Mouse (Mus musculus): ENCODE results near the gene Slc6a19. TPM values are rescaled to one million over a fixed set of nuclear protein-coding genes. Genes with fewer than 3 reads are reported as not detected.

The Slc6a19 gene
- total and polyA plus RNA-seq, 3 experiments = not detected

DNA sequence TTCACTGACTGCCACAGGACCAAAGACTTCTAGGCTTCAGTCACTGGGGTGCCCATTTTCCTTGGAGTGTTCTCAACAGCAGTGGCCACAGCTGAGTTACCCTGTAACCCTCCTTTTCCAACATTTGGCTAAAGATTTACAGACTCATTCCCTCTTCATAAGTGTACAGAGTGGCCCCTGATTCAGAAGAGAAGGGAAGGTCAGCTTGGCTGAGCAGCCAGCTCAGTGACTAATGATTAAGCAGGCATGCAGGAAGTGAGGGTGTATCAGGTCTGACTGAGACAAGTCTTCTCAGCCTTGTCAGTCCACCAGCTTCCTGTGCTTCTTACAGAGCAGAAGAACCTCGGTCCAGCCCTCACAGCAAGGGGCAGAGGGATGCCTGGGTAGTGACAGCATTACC, 24.3 kb downstream of the Slc6a19 start:
- H3K4me3 ChIP-seq (ENCODE audit: control insufficient read depth in 1 of 2, insufficient read depth in 1 of 2, low read depth in 2 of 2, low read length in 2 of 2) = no peak overlapping the region
- no peak overlapping the region for H3K9ac ChIP-seq (ENCODE audit: control insufficient read depth, low read depth, low read length, poor library complexity, severe bottlenecking)
- H3K36me3 ChIP-seq (ENCODE audit: control insufficient read depth in 1 of 2, insufficient read depth in 2 of 2, low read length in 2 of 2) = no peaks in the 10 kb centered on the region
- TF ChIP-seq CHD2 (IDR thresholded peaks at IDR 0.05; ENCODE audit: low read length) = no peak
- no peak for DNase-seq (ENCODE audit: low read depth, low spot score)
- no peaks in the 10 kb centered on the region for H3K4me1 ChIP-seq (ENCODE audit: control insufficient read depth in 1 of 2, insufficient read depth in 2 of 2, low read length in 2 of 2)
- no peaks in the 10 kb centered on the region for H3K79me2 ChIP-seq (ENCODE audit: control insufficient read depth, insufficient read depth, low read length, poor library complexity)
- no peak overlapping the region for H3K27ac ChIP-seq (ENCODE audit: control insufficient read depth, low read depth, low read length)
- peaks cover 5 to 9% of the 10 kb centered on the region in 2 experiments; a peak in 3 of 4 replicates for H3K27me3 ChIP-seq (ENCODE audit: control insufficient read depth in 1 of 2, insufficient read depth in 2 of 2, low read length in 2 of 2)
- H3K9me3 ChIP-seq (replicated peaks; ENCODE audit: insufficient read depth, low read length) = no peaks in the 10 kb centered on the region

DNA sequence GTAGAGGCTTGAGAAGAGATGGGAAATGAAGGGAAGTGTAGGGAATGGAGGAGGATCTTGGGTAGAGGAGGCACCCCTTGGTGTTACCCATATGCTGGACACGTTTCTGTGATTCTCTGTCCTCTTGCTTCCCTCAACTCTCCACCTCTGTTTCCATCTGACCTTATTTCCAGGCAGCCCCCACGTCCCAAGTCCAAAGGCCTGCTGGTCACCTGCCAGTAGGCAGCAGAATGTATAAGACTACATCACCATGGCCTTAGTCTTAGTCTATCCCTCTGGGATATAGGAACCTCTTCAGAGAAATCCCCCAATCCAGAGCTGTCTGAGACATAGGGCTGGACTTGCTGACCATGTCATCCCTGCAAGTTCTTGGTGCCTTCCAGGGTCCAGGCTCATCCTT, 25.4 kb downstream of the Slc6a19 start:
- no peak for TF ChIP-seq SMC3 (IDR thresholded peaks at IDR 0.05; ENCODE audit: low read depth, low read length)
- no peak for TF ChIP-seq MAZ (IDR thresholded peaks at IDR 0.05; ENCODE audit: low read depth, low read length)
- no peak for TF ChIP-seq GABPA (IDR thresholded peaks at IDR 0.05; ENCODE audit: low read depth, low read length)
- no peak for TF ChIP-seq CTCF (IDR thresholded peaks at IDR 0.05 in 2 of 3, conservative IDR thresholded peaks at IDR 0.05 in 1 of 3; ENCODE audit: control insufficient read depth in 1 of 3, insufficient read depth in 1 of 3, low read depth in 2 of 3, low read length in 3 of 3, poor library complexity in 1 of 3, severe bottlenecking in 1 of 3)
- no peak for TF ChIP-seq ZMIZ1 (IDR thresholded peaks at IDR 0.05; ENCODE audit: low read depth, low read length)
- no peak for TF ChIP-seq MEF2A (IDR thresholded peaks at IDR 0.05; ENCODE audit: extremely low read depth, insufficient replicate concordance, low read depth, low read length, poor library complexity, severe bottlenecking)
- no peak for TF ChIP-seq RAD21 (IDR thresholded peaks at IDR 0.05; ENCODE audit: low read depth, low read length)
- TF ChIP-seq TAL1 (IDR thresholded peaks at IDR 0.05; ENCODE audit: low read length) = no peak
- TF ChIP-seq POLR2AphosphoS5 (IDR thresholded peaks at IDR 0.05; ENCODE audit: borderline replicate concordance, low read depth, low read length) = no peak
- no peak for TF ChIP-seq CHD1 (IDR thresholded peaks at IDR 0.05; ENCODE audit: low read depth, low read length)
- TF ChIP-seq BHLHE40 (IDR thresholded peaks at IDR 0.05; ENCODE audit: borderline replicate concordance, low read depth, low read length) = no peak
- TF ChIP-seq MAFK (IDR thresholded peaks at IDR 0.05; ENCODE audit: borderline replicate concordance, low read depth, low read length) = no peak
- TF ChIP-seq KAT2A (conservative IDR thresholded peaks at IDR 0.05; ENCODE audit: low read depth, low read length) = no peak
- TF ChIP-seq RCOR1 (IDR thresholded peaks at IDR 0.05; ENCODE audit: low read depth, low read length) = no peak
- TF ChIP-seq POLR2A (IDR thresholded peaks at IDR 0.05; ENCODE audit: control insufficient read depth in 1 of 2, insufficient read depth in 1 of 2, low read depth in 1 of 2, low read length in 2 of 2, poor library complexity in 1 of 2) = no peak
- TF ChIP-seq HCFC1 (IDR thresholded peaks at IDR 0.05; ENCODE audit: low read depth, low read length) = no peak
- TF ChIP-seq MYB (IDR thresholded peaks at IDR 0.05; ENCODE audit: low read depth, low read length) = no peak
- no peaks in the 10 kb centered on the region for H3K9me3 ChIP-seq (replicated peaks; ENCODE audit: insufficient read depth, low read length)
- DNase-seq (ENCODE audit: low read depth, low spot score) = no peak
- no peaks in the 10 kb centered on the region for H3K36me3 ChIP-seq (ENCODE audit: control insufficient read depth in 1 of 2, insufficient read depth in 2 of 2, low read length in 2 of 2)
- peaks cover 8 to 9% of the 10 kb centered on the region in 2 experiments for H3K27me3 ChIP-seq (ENCODE audit: control insufficient read depth in 1 of 2, insufficient read depth in 2 of 2, low read length in 2 of 2)
- H3K4me1 ChIP-seq (ENCODE audit: control insufficient read depth in 1 of 2, insufficient read depth in 2 of 2, low read length in 2 of 2) = no peaks in the 10 kb centered on the region
- no peak overlapping the region for H3K9ac ChIP-seq (ENCODE audit: control insufficient read depth, low read depth, low read length, poor library complexity, severe bottlenecking)
- no peaks in the 10 kb centered on the region for H3K79me2 ChIP-seq (ENCODE audit: control insufficient read depth, insufficient read depth, low read length, poor library complexity)
- H3K4me3 ChIP-seq (ENCODE audit: control insufficient read depth in 1 of 2, insufficient read depth in 1 of 2, low read depth in 2 of 2, low read length in 2 of 2) = no peak overlapping the region
- no peak overlapping the region for H3K27ac ChIP-seq (ENCODE audit: control insufficient read depth, low read depth, low read length)
